Comparison of ENCODE assay signal across 9 mouse cellular contexts in genomic region chr4:56944286-56944685, GRCm38 (mm10). TPM values are rescaled to one million over a fixed set of nuclear protein-coding genes. Genes with fewer than 3 reads are reported as not detected.
A peak's percentile ranks its signal among the peaks of the same experiment; 100 is the strongest.
DNase-seq lines count a peak whose midpoint lies in the region; ATAC-seq and TF ChIP-seq lines count a peak whose summit lies in the region.
"Had no signal": no experiment of that assay in that cellular context is flagged by ENCODE, and none has a peak within 500 bp of the region (broad histone marks: within the 10 kb centered on the region; RNA-seq: fewer than 3 reads in every experiment).

No protein-coding gene starts in this region.

- WGBS in embryonic facial prominence, embryonic 15.5 days: 36% methylated on average over 4 of the region's 4 CpGs
- 24% methylated on average over 4 of the region's 4 CpGs for WGBS in kidney, adult 2 months
- 62% methylated on average over 4 of the region's 4 CpGs for WGBS in hindbrain, embryonic 16.5 days

- H3K27me3 ChIP-seq in embryonic facial prominence, embryonic 15.5 days: no peaks in the 10 kb centered on the region
- H3K27me3 ChIP-seq in kidney, adult 2 months (replicated peaks; ENCODE audit: control insufficient read depth, insufficient read depth, low read length): no peaks in the 10 kb centered on the region
- no peaks in the 10 kb centered on the region for H3K27me3 ChIP-seq in hindbrain, embryonic 16.5 days (replicated peaks; ENCODE audit: control insufficient read depth, insufficient read depth, low read length)
- H3K27me3 ChIP-seq: neural tube, embryonic 15.5 days had no signal

- peak; percentile 36 for TF ChIP-seq CTCF in kidney, adult 2 months (conservative IDR thresholded peaks at IDR 0.05; ENCODE audit: insufficient read depth, insufficient read length, low read depth, low read length)

- no peaks in the 10 kb centered on the region for H3K9me3 ChIP-seq in embryonic facial prominence, embryonic 15.5 days (replicated peaks)
- no peaks in the 10 kb centered on the region for H3K9me3 ChIP-seq in hindbrain, embryonic 16.5 days (ENCODE audit: control insufficient read depth, low read length)
- H3K9me3 ChIP-seq: neural tube, embryonic 15.5 days had no signal

- no peak overlapping the region for H3K4me3 ChIP-seq in embryonic facial prominence, embryonic 15.5 days (replicated peaks)
- H3K4me3 ChIP-seq in kidney, adult 2 months (ENCODE audit: insufficient read depth, low read depth, low read length): no peak overlapping the region
- H3K4me3 ChIP-seq in hindbrain, embryonic 16.5 days (ENCODE audit: low read length): no peak overlapping the region
- H3K4me3 ChIP-seq: neural tube, embryonic 15.5 days had no signal

- H3K4me2 ChIP-seq in embryonic facial prominence, embryonic 15.5 days (replicated peaks): 0 out of 2 replicates have a peak overlapping the region, but pooled peaks have one; percentile 1
- no peak overlapping the region for H3K4me2 ChIP-seq in hindbrain, embryonic 16.5 days (ENCODE audit: low read length)

- H3K9ac ChIP-seq in embryonic facial prominence, embryonic 15.5 days: no peak overlapping the region
- no peak overlapping the region for H3K9ac ChIP-seq in hindbrain, embryonic 16.5 days (ENCODE audit: low read depth, low read length)
- H3K9ac ChIP-seq: neural tube, embryonic 15.5 days had no signal

- H3K36me3 ChIP-seq in embryonic facial prominence, embryonic 15.5 days: no peaks in the 10 kb centered on the region
- H3K36me3 ChIP-seq in kidney, adult 2 months (ENCODE audit: control insufficient read depth, insufficient read depth, low read length): no peaks in the 10 kb centered on the region
- no peaks in the 10 kb centered on the region for H3K36me3 ChIP-seq in hindbrain, embryonic 16.5 days (ENCODE audit: control insufficient read depth, insufficient read depth, low read length)
- H3K36me3 ChIP-seq: neural tube, embryonic 15.5 days had no signal

- TF ChIP-seq POLR2A in kidney, adult 2 months (IDR thresholded peaks at IDR 0.05; ENCODE audit: low read depth, low read length): no peak

- no peak for ATAC-seq in embryonic facial prominence, embryonic 15.5 days (ENCODE audit: insufficient number of reproducible peaks, low FRiP score, low TSS enrichment, low read depth)
- ATAC-seq in hindbrain, embryonic 16.5 days: no peak

- peaks cover 42% of the 10 kb centered on the region for H3K4me1 ChIP-seq in embryonic facial prominence, embryonic 15.5 days
- peaks cover 34% of the 10 kb centered on the region for H3K4me1 ChIP-seq in kidney, adult 2 months (ENCODE audit: control insufficient read depth, insufficient read depth, low read length)
- peaks cover 16% of the 10 kb centered on the region for H3K4me1 ChIP-seq in hindbrain, embryonic 16.5 days (ENCODE audit: control insufficient read depth, insufficient read depth, low read depth, low read length)

- no peak overlapping the region for H3K27ac ChIP-seq in embryonic facial prominence, embryonic 15.5 days (replicated peaks)
- peak overlapping the region; percentile 81 for H3K27ac ChIP-seq in kidney, adult 2 months (ENCODE audit: insufficient read depth, low read depth, low read length)
- H3K27ac ChIP-seq in hindbrain, embryonic 16.5 days (ENCODE audit: low read depth, low read length): no peak overlapping the region
- H3K27ac ChIP-seq: neural tube, embryonic 15.5 days had no signal

- peak; percentile 74 for DNase-seq in gastrocnemius, adult 18-20 months (ENCODE audit: low spot score)
- no peak for DNase-seq in gastrocnemius, postnatal 10 days
- DNase-seq in A20 (ENCODE audit: low read depth, low spot score): peak; percentile 34
- DNase-seq in kidney, adult 2 months: peak; percentile 84
- no peak for DNase-seq in B cell, adult 2 months
- DNase-seq in frontal cortex, postnatal 14 days (ENCODE audit: low spot score in 2 of 2): no peak

RNA-seq across cellular contexts. Expression of gene Tmem245, which starts 3.0 kb away (rescaled TPM):
- total RNA-seq in gastrocnemius, adult 18-20 months (2021): 10 to 100 TPM; 19.7 to 21.1 TPM
- total RNA-seq in gastrocnemius, postnatal 10 days (2021): 10 to 100 TPM; 22.7 to 23.9 TPM
- 8.7 and 11.1 TPM in 2 replicates for polyA plus RNA-seq in embryonic facial prominence, embryonic 15.5 days (2015; fragmentation: Nextera tagmentation; extraction: Ambion mirVana)
- 13.8 and 15.2 TPM in 2 replicates for polyA plus RNA-seq in kidney, adult 2 months (2012; rRNA removed)
- 8.1 and 9.5 TPM in 2 replicates for polyA plus RNA-seq in hindbrain, embryonic 16.5 days (2015; fragmentation: Nextera tagmentation; extraction: Ambion mirVana)

RNA-seq across cellular contexts. Expression of gene Frrs1l, which starts 45.9 kb away (rescaled TPM):
- not detected for total RNA-seq in gastrocnemius, adult 18-20 months (2021)
- total RNA-seq in gastrocnemius, postnatal 10 days (2021): under 1 TPM; 0.12 to 0.34 TPM
- 2.6 and 2.9 TPM in 2 replicates for polyA plus RNA-seq in embryonic facial prominence, embryonic 15.5 days (2015; fragmentation: Nextera tagmentation; extraction: Ambion mirVana)
- polyA plus RNA-seq in kidney, adult 2 months (2012; rRNA removed): 0.02 and 0.03 TPM in 2 replicates
- polyA plus RNA-seq in hindbrain, embryonic 16.5 days (2015; fragmentation: Nextera tagmentation; extraction: Ambion mirVana): 20.7 and 24.0 TPM in 2 replicates

Comparison
In these comparisons a context has a peak if more than half of its experiments do, and no peak if none do; other contexts are left out.
1. DNase-seq: peak in gastrocnemius, adult 18-20 months (single experiment), A20 (single experiment) and kidney, adult 2 months (single experiment); none in gastrocnemius, postnatal 10 days (single experiment), B cell, adult 2 months (0 of 2) and frontal cortex, postnatal 14 days (0 of 2).